ENCODE assay signal across 9 mouse cellular contexts in genomic region chr10:20548833-20549710, GRCm38 (mm10).
DNase-seq lines count a peak whose midpoint lies in the region; ATAC-seq and TF ChIP-seq lines count a peak whose summit lies in the region.
"Had no signal": no experiment of that assay in that cellular context is flagged by ENCODE, and none has a peak within 500 bp of the region (broad histone marks: within the 10 kb centered on the region; RNA-seq: fewer than 3 reads in every experiment).

No protein-coding gene starts in this region.

- TF ChIP-seq CTCF in testis, adult 2 months (IDR thresholded peaks at IDR 0.05; ENCODE audit: control insufficient read depth, insufficient read depth, insufficient replicate concordance, low read depth, low read length) = no peak

- no peak for TF ChIP-seq POLR2A in testis, adult 2 months (IDR thresholded peaks at IDR 0.05; ENCODE audit: control insufficient read depth, low read depth, low read length)

- no peaks in the 10 kb centered on the region for H3K27me3 ChIP-seq in testis, adult 2 months (ENCODE audit: control insufficient read depth, insufficient read depth, low read length)
- no peaks in the 10 kb centered on the region for H3K27me3 ChIP-seq in heart, embryonic 11.5 days (ENCODE audit: control insufficient read depth, insufficient read depth, low read length)
- no peaks in the 10 kb centered on the region for H3K27me3 ChIP-seq in kidney, embryonic 15.5 days
- no peaks in the 10 kb centered on the region for H3K27me3 ChIP-seq in midbrain, embryonic 15.5 days (replicated peaks)

- WGBS in heart, embryonic 11.5 days (ENCODE audit: insufficient replicate concordance) = 30% methylated on average over 13 of the region's 13 CpGs
- 27% methylated on average over 13 of the region's 13 CpGs for WGBS in kidney, embryonic 15.5 days
- WGBS in midbrain, embryonic 15.5 days = 8% methylated on average over 13 of the region's 13 CpGs

- H3K9ac ChIP-seq in heart, embryonic 11.5 days (ENCODE audit: low read depth, low read length) = peak overlapping the region; percentile 72; the same call in 1 of the 2 replicates
- no peak overlapping the region; the same call in 1 of the 2 replicates for H3K9ac ChIP-seq in kidney, embryonic 15.5 days
- H3K9ac ChIP-seq in midbrain, embryonic 15.5 days = peak overlapping the region; percentile 46; the same call in 1 of the 2 replicates

- H3K27ac ChIP-seq in testis, adult 2 months (ENCODE audit: control insufficient read depth, insufficient read depth, low read depth, low read length) = peak overlapping the region; percentile 10; the same call in 1 of the 2 replicates
- peak overlapping the region; percentile 46 for H3K27ac ChIP-seq in heart, embryonic 11.5 days (ENCODE audit: low read depth, low read length)
- H3K27ac ChIP-seq in kidney, embryonic 15.5 days = peak overlapping the region; percentile 81
- peak overlapping the region; percentile 76; the same call in 1 of the 2 replicates for H3K27ac ChIP-seq in midbrain, embryonic 15.5 days

- ATAC-seq in heart, embryonic 11.5 days (replicated peaks; ENCODE audit: insufficient number of reproducible peaks, low FRiP score, low TSS enrichment) = no peak
- peak; percentile 83 for ATAC-seq in kidney, embryonic 15.5 days (replicated peaks; ENCODE audit: low FRiP score)
- ATAC-seq in midbrain, embryonic 15.5 days (replicated peaks) = 0 out of 2 replicates have a peak, but pooled peaks have one; percentile 45
- ATAC-seq: Patski had no signal

- H3K36me3 ChIP-seq in testis, adult 2 months (ENCODE audit: control insufficient read depth, insufficient read depth, low read length) = no peaks in the 10 kb centered on the region
- H3K36me3 ChIP-seq in heart, embryonic 11.5 days (ENCODE audit: control insufficient read depth, insufficient read depth, low read length) = no peaks in the 10 kb centered on the region
- no peaks in the 10 kb centered on the region for H3K36me3 ChIP-seq in kidney, embryonic 15.5 days
- H3K36me3 ChIP-seq in midbrain, embryonic 15.5 days (replicated peaks) = no peaks in the 10 kb centered on the region

- no peak for DNase-seq in testis, postnatal 10 days (ENCODE audit: low spot score)
- DNase-seq in thymus, adult 18-20 months = no peak
- DNase-seq in ovary, postnatal 10 days (ENCODE audit: low spot score) = no peak
- no peak for DNase-seq in thymus, postnatal 0 days (ENCODE audit: low spot score)

- peaks cover 9% of the 10 kb centered on the region for H3K4me1 ChIP-seq in testis, adult 2 months (ENCODE audit: control insufficient read depth, insufficient read depth, low read length)
- H3K4me1 ChIP-seq in heart, embryonic 11.5 days (ENCODE audit: control insufficient read depth, insufficient read depth, low read length) = peaks cover 18% of the 10 kb centered on the region
- H3K4me1 ChIP-seq in kidney, embryonic 15.5 days = peaks cover 37% of the 10 kb centered on the region
- peaks cover 20% of the 10 kb centered on the region for H3K4me1 ChIP-seq in midbrain, embryonic 15.5 days

- H3K4me2 ChIP-seq in heart, embryonic 11.5 days = peak overlapping the region; percentile 73
- H3K4me2 ChIP-seq in kidney, embryonic 15.5 days = peak overlapping the region; percentile 77
- H3K4me2 ChIP-seq in midbrain, embryonic 15.5 days = peak overlapping the region; percentile 63

- H3K9me3 ChIP-seq in heart, embryonic 11.5 days (replicated peaks; ENCODE audit: control insufficient read depth, low read length) = no peaks in the 10 kb centered on the region
- H3K9me3 ChIP-seq in kidney, embryonic 15.5 days (replicated peaks) = no peaks in the 10 kb centered on the region
- H3K9me3 ChIP-seq in midbrain, embryonic 15.5 days = no peaks in the 10 kb centered on the region

- H3K4me3 ChIP-seq in testis, adult 2 months (ENCODE audit: control insufficient read depth, low read depth, low read length) = no peak overlapping the region
- H3K4me3 ChIP-seq in heart, embryonic 11.5 days (ENCODE audit: low read depth, low read length) = peak overlapping the region; percentile 37
- H3K4me3 ChIP-seq in kidney, embryonic 15.5 days (replicated peaks) = peak overlapping the region; percentile 44
- H3K4me3 ChIP-seq in midbrain, embryonic 15.5 days = peak overlapping the region; percentile 38

Comparison
In these comparisons a context has a peak if more than half of its experiments do, and no peak if none do; other contexts are left out.
1. H3K27ac ChIP-seq: peak in every context shown above with its lines; median percentile 81 in kidney, embryonic 15.5 days; 76 in midbrain, embryonic 15.5 days; 46 in heart, embryonic 11.5 days; 10 in testis, adult 2 months.